Mouse (Mus musculus): ENCODE data around the gene Zfhx2. TPM values are rescaled to one million over a fixed set of nuclear protein-coding genes. Genes with fewer than 3 reads are reported as not detected.
"Not testable (repeated sequence)": the region's sequence is repeated elsewhere in the genome, so short reads cannot be mapped to it uniquely, and the experiment has no call there.

Zfhx2 gene
- polyA plus RNA-seq, 1 experiment, result 6.3 TPM

DNA sequence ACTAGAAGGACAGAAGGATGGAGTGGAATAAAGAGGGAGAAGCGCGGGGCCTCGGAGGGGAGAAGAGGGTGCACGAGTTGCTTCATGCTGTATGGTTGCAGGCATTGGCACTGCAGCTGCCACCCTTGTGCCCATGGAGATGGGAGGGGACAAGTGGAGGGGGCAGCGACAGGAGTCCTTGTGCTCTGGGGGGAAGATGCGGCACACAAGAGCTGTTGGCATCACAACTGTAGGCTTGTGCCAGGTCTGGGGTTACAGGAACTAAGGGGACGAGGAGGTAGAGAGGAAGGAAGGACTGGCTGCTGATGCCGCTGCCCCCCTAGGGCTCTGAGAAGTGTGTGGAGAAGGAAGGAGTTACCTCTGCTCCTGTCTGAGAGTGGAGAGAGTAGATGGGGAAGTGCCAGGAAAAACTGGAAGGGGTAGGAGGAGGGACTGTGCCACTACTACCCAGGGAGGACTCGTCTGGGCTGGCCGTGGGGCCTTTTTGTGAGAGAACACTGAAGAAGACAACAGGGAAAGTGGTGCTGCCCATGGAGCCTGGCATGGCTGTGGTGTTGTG lies 37.9 kb downstream of the Zfhx2 start:
- TF ChIP-seq POLR2A (IDR thresholded peaks at IDR 0.05; ENCODE audit: control insufficient read depth, extremely low read depth, insufficient read depth, low read length, poor library complexity), result no peak
- no peak for TF ChIP-seq CTCF (IDR thresholded peaks at IDR 0.05; ENCODE audit: borderline replicate concordance, control insufficient read depth, extremely low read depth, insufficient read depth, low read length, poor library complexity)
- Histone ChIP-seq H3K27ac (ENCODE audit: control insufficient read depth, insufficient read depth, low read length) (no peak overlapping the region), H3K27me3 (ENCODE audit: control insufficient read depth, insufficient read depth, low read length) (no peaks in the 10 kb centered on the region), H3K36me3 (ENCODE audit: control insufficient read depth, insufficient read depth, low read length) (no peaks in the 10 kb centered on the region), H3K4me1 (replicated peaks; ENCODE audit: control insufficient read depth, insufficient read depth, low read length) (no peaks in the 10 kb centered on the region), H3K4me3 (ENCODE audit: control insufficient read depth, insufficient read depth, low read length) (no peak overlapping the region)
- no peak for DNase-seq
- WGBS, result 47% methylated on average over 10 of the region's 10 CpGs

- TF ChIP-seq CTCF (IDR thresholded peaks at IDR 0.05; ENCODE audit: borderline replicate concordance, control insufficient read depth, extremely low read depth, insufficient read depth, low read length, poor library complexity) (no peak), POLR2A (IDR thresholded peaks at IDR 0.05; ENCODE audit: control insufficient read depth, extremely low read depth, insufficient read depth, low read length, poor library complexity) (no peak)
- Histone ChIP-seq H3K4me1 (replicated peaks; ENCODE audit: control insufficient read depth, insufficient read depth, low read length) (no peaks in the 10 kb centered on the region), H3K27me3 (ENCODE audit: control insufficient read depth, insufficient read depth, low read length) (no peaks in the 10 kb centered on the region), H3K4me3 (ENCODE audit: control insufficient read depth, insufficient read depth, low read length) (no peak overlapping the region), H3K27ac (ENCODE audit: control insufficient read depth, insufficient read depth, low read length) (no peak overlapping the region), H3K36me3 (ENCODE audit: control insufficient read depth, insufficient read depth, low read length) (no peaks in the 10 kb centered on the region)
- DNase-seq, result no peak
- 84% methylated on average over 17 of the region's 17 CpGs for WGBS
Observed at GRCm38 (mm10) chr14:55053708-55054190, 38.4 kb downstream of the Zfhx2 start.

DNA sequence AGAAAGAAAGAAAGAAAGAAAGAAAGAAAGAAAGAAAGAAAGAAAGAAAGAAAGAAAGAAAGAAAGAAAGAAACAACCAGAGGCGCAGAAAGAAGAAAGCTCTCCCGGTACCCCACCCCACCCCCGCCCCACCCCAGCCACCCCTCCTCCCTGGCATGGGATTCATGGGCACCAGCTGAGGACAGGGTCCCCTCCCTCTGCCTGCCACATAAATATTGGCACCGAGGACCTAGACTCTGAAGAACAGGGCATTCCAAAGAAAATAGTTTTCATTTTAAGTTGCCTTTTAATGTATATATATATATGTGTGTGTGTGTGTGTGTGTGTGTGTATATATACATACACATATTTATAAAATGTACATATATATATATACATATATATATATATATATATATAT lies 39.1 kb downstream of the Zfhx2 start:
- no peaks in the 10 kb centered on the region for H3K4me1 ChIP-seq (replicated peaks; ENCODE audit: control insufficient read depth, insufficient read depth, low read length)
- 71% methylated on average over 4 of the region's 4 CpGs for WGBS
- no peak for TF ChIP-seq POLR2A (IDR thresholded peaks at IDR 0.05; ENCODE audit: control insufficient read depth, extremely low read depth, insufficient read depth, low read length, poor library complexity)
- TF ChIP-seq CTCF (IDR thresholded peaks at IDR 0.05; ENCODE audit: borderline replicate concordance, control insufficient read depth, extremely low read depth, insufficient read depth, low read length, poor library complexity), result no peak
- H3K27ac ChIP-seq (ENCODE audit: control insufficient read depth, insufficient read depth, low read length), result no peak overlapping the region
- DNase-seq, result no peak
- no peaks in the 10 kb centered on the region for H3K27me3 ChIP-seq (ENCODE audit: control insufficient read depth, insufficient read depth, low read length)
- no peaks in the 10 kb centered on the region for H3K36me3 ChIP-seq (ENCODE audit: control insufficient read depth, insufficient read depth, low read length)
- H3K4me3 ChIP-seq (ENCODE audit: control insufficient read depth, insufficient read depth, low read length), result no peak overlapping the region

- no peaks in the 10 kb centered on the region for H3K4me1 ChIP-seq (replicated peaks; ENCODE audit: control insufficient read depth, insufficient read depth, low read length)
- 50% methylated on average over 9 of the region's 9 CpGs for WGBS
- no peaks in the 10 kb centered on the region for H3K36me3 ChIP-seq (ENCODE audit: control insufficient read depth, insufficient read depth, low read length)
- no peaks in the 10 kb centered on the region for H3K27me3 ChIP-seq (ENCODE audit: control insufficient read depth, insufficient read depth, low read length)
- no peak for DNase-seq
- H3K27ac ChIP-seq (ENCODE audit: control insufficient read depth, insufficient read depth, low read length), result no peak overlapping the region
- no peak overlapping the region for H3K4me3 ChIP-seq (ENCODE audit: control insufficient read depth, insufficient read depth, low read length)
- TF ChIP-seq POLR2A (IDR thresholded peaks at IDR 0.05; ENCODE audit: control insufficient read depth, extremely low read depth, insufficient read depth, low read length, poor library complexity), result no peak
- TF ChIP-seq CTCF (IDR thresholded peaks at IDR 0.05; ENCODE audit: borderline replicate concordance, control insufficient read depth, extremely low read depth, insufficient read depth, low read length, poor library complexity), result no peak
Observed at GRCm38 (mm10) chr14:55052496-55052895, 39.6 kb downstream of the Zfhx2 start.

DNA sequence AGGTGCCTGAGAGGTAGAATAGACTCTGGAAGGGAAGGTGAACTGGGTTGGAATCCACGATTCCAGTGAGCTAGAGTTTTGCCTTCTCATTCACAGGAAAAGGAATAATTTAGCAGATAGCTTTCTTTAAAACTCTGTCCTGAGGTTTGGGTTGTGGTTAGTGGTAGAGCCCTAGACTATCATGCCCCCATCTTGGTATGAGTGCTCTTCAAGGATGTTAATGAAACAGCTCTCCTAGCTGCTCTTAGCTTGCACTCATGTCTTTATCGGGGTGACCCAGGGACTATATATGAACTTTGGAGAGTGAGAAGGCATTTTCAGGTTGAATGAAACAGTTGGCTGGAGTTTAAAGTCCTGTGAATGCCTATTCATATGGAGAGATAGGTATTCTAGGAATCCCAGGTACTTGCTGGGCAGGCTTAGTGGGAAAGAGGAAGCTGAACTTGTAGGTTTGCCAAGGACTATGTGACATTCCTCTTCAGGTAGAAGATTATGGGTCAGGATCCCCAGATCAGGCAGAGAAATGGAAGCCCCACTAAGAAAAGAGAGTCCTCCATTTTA lies 44.1 kb downstream of the Zfhx2 start:
- H3K36me3 ChIP-seq (ENCODE audit: control insufficient read depth, insufficient read depth, low read length), result no peaks in the 10 kb centered on the region
- no peaks in the 10 kb centered on the region for H3K27me3 ChIP-seq (ENCODE audit: control insufficient read depth, insufficient read depth, low read length)
- no peak overlapping the region for H3K4me3 ChIP-seq (ENCODE audit: control insufficient read depth, insufficient read depth, low read length)
- DNase-seq, result no peak
- H3K4me1 ChIP-seq (replicated peaks; ENCODE audit: control insufficient read depth, insufficient read depth, low read length), result no peaks in the 10 kb centered on the region
- no peak overlapping the region for H3K27ac ChIP-seq (ENCODE audit: control insufficient read depth, insufficient read depth, low read length)
- 16% methylated on average over 2 of the region's 2 CpGs for WGBS
- TF ChIP-seq POLR2A (IDR thresholded peaks at IDR 0.05; ENCODE audit: control insufficient read depth, extremely low read depth, insufficient read depth, low read length, poor library complexity) (no peak), CTCF (IDR thresholded peaks at IDR 0.05; ENCODE audit: borderline replicate concordance, control insufficient read depth, extremely low read depth, insufficient read depth, low read length, poor library complexity) (no peak)

GRCm38 (mm10) chr14:55043694-55044093 lies 48.4 kb downstream of the Zfhx2 start:
- not testable (repeated sequence) for H3K4me1 ChIP-seq (replicated peaks; ENCODE audit: control insufficient read depth, insufficient read depth, low read length); H3K4me3 ChIP-seq (ENCODE audit: control insufficient read depth, insufficient read depth, low read length); H3K36me3 ChIP-seq (ENCODE audit: control insufficient read depth, insufficient read depth, low read length); H3K27me3 ChIP-seq (ENCODE audit: control insufficient read depth, insufficient read depth, low read length); DNase-seq; H3K27ac ChIP-seq (ENCODE audit: control insufficient read depth, insufficient read depth, low read length)
- 89% methylated on average over 1 of the region's 2 CpGs for WGBS

- DNase-seq, result no peak
- Histone ChIP-seq H3K4me3 (ENCODE audit: control insufficient read depth, insufficient read depth, low read length) (no peak overlapping the region), H3K27ac (ENCODE audit: control insufficient read depth, insufficient read depth, low read length) (no peak overlapping the region), H3K4me1 (replicated peaks; ENCODE audit: control insufficient read depth, insufficient read depth, low read length) (no peaks in the 10 kb centered on the region), H3K27me3 (ENCODE audit: control insufficient read depth, insufficient read depth, low read length) (no peaks in the 10 kb centered on the region), H3K36me3 (ENCODE audit: control insufficient read depth, insufficient read depth, low read length) (no peaks in the 10 kb centered on the region)
- TF ChIP-seq CTCF (IDR thresholded peaks at IDR 0.05; ENCODE audit: borderline replicate concordance, control insufficient read depth, extremely low read depth, insufficient read depth, low read length, poor library complexity), result no peak
- TF ChIP-seq POLR2A (IDR thresholded peaks at IDR 0.05; ENCODE audit: control insufficient read depth, extremely low read depth, insufficient read depth, low read length, poor library complexity), result no peak
- 90% methylated on average over 19 of the region's 19 CpGs for WGBS
Observed at GRCm38 (mm10) chr14:55032695-55033225, 59.4 kb downstream of the Zfhx2 start.
